Mouse (Mus musculus) CH12.LX (cell line): ENCODE results near the gene Ano8. TPM values are rescaled to one million over a fixed set of nuclear protein-coding genes. Genes with fewer than 3 reads are reported as not detected.

Source experiments
- DNase-seq: peaks from one replicate; pipeline ENCODE4 v3.0.0-alpha.2; 2013; ENCODE audit errors: extremely low read depth
- H3K27ac ChIP-seq: 2 replicates; pipeline ENCODE4 v1.5.1; 2012; ENCODE audit warnings: low read depth, mild to moderate bottlenecking, control low read depth, moderate library complexity; ENCODE audit not compliant: insufficient read depth
- H3K27me3 ChIP-seq: replicated peaks from 2 replicates; pipeline ENCODE3; 2012; ENCODE audit warnings: inconsistent platforms
- H3K36me3 ChIP-seq, 2 experiments: replicated peaks in 1 of 2; 2 replicates each; pipeline versions ENCODE3 to v1.6.1; 2012; ENCODE audit warnings: inconsistent platforms in 1 of 2, low read length in 1 of 2, mild to moderate bottlenecking in 1 of 2, mixed read lengths in 1 of 2, moderate library complexity in 1 of 2; ENCODE audit not compliant: control insufficient read depth in 1 of 2, insufficient read depth in 1 of 2
- H3K4me1 ChIP-seq, 2 experiments: 2 replicates each; pipeline ENCODE4 v1.6.1; 2012; ENCODE audit warnings: inconsistent platforms in 1 of 2, moderate library complexity in 1 of 2; ENCODE audit not compliant: insufficient read depth in 2 of 2, control insufficient read depth in 1 of 2
- H3K4me2 ChIP-seq: 2 replicates; pipeline ENCODE4 v1.6.1; 2012; ENCODE audit warnings: low read depth, mild to moderate bottlenecking, control low read depth; ENCODE audit not compliant: poor library complexity, insufficient read depth, severe bottlenecking
- H3K4me3 ChIP-seq, 3 experiments: fragments of 150-350 bp in 1 of 3; sonication (generic) in 1 of 3; replicated peaks in 1 of 3; 2 replicates each; pipeline versions ENCODE3 to v1.5.1; 2011 to 2012; ENCODE audit warnings: low read depth in 2 of 3, low read length in 2 of 3, mild to moderate bottlenecking in 2 of 3, moderate library complexity in 2 of 3, control low read depth in 1 of 3, improper control_type of control experiment in 1 of 3, inconsistent platforms in 1 of 3, mixed read lengths in 1 of 3; ENCODE audit not compliant: poor library complexity in 1 of 3
- H3K79me2 ChIP-seq: replicated peaks from 2 replicates; pipeline ENCODE4 v1.6.1; 2012; ENCODE audit warnings: mild to moderate bottlenecking, moderate library complexity; ENCODE audit not compliant: control insufficient read depth, poor library complexity, insufficient read depth, severe bottlenecking; ENCODE audit errors: extremely low read depth
- H3K9ac ChIP-seq: 2 replicates; pipeline ENCODE4 v1.6.1; 2012; ENCODE audit warnings: low read depth, mild to moderate bottlenecking, control low read depth, moderate library complexity; ENCODE audit not compliant: insufficient read depth
- H3K9me3 ChIP-seq: replicated peaks from 2 replicates; pipeline ENCODE3; 2012; ENCODE audit warnings: low read length, inconsistent platforms, mixed read lengths
- CHD1 ChIP-seq: IDR thresholded peaks from 2 replicates; pipeline ENCODE4 v1.6.1; 2012; ENCODE audit warnings: low read depth, low read length, improper control_type of control experiment, inconsistent platforms
- CTCF ChIP-seq, 2 experiments: IDR thresholded peaks in 1 of 2; conservative IDR thresholded peaks in 1 of 2; 2 replicates each; pipeline ENCODE4 v1.5.1; 2011 to 2012; ENCODE audit warnings: low read depth in 2 of 2, low read length in 2 of 2, improper control_type of control experiment in 1 of 2, inconsistent platforms in 1 of 2, mild to moderate bottlenecking in 1 of 2, moderate library complexity in 1 of 2
- HCFC1 ChIP-seq: IDR thresholded peaks from 2 replicates; pipeline ENCODE4 v1.6.1; 2012; ENCODE audit warnings: low read depth, mild to moderate bottlenecking, inconsistent platforms, low read length, improper control_type of control experiment
- IRF4 ChIP-seq: IDR thresholded peaks from 2 replicates; pipeline ENCODE4 v1.6.1; 2014; ENCODE audit warnings: low read depth, mild to moderate bottlenecking, inconsistent platforms, low read length, improper control_type of control experiment
- MAFK ChIP-seq: IDR thresholded peaks from 2 replicates; pipeline ENCODE4 v1.6.1; 2011; ENCODE audit warnings: low read length, improper control_type of control experiment; ENCODE audit not compliant: insufficient replicate concordance
- MAX ChIP-seq: IDR thresholded peaks from 2 replicates; pipeline ENCODE4 v1.6.1; 2011; ENCODE audit warnings: low read length, improper control_type of control experiment
- MXI1 ChIP-seq: IDR thresholded peaks from 2 replicates; pipeline ENCODE4 v1.6.1; 2011; ENCODE audit warnings: mild to moderate bottlenecking, low read depth, low read length, improper control_type of control experiment
- MYC ChIP-seq: IDR thresholded peaks from 2 replicates; pipeline ENCODE4 v1.6.1; 2011; ENCODE audit warnings: low read depth, mild to moderate bottlenecking, improper control_type of control experiment, low read length
- POLR2AphosphoS2 ChIP-seq: IDR thresholded peaks from 2 replicates; pipeline ENCODE4 v1.6.1; 2011; ENCODE audit warnings: low read depth, low read length, improper control_type of control experiment
- RCOR1 ChIP-seq: conservative IDR thresholded peaks from 2 replicates; pipeline ENCODE4 v1.6.1; 2012; ENCODE audit warnings: low read depth, mild to moderate bottlenecking, inconsistent platforms, low read length, improper control_type of control experiment
- SMC3 ChIP-seq: IDR thresholded peaks from 2 replicates; pipeline ENCODE4 v1.6.1; 2011; ENCODE audit warnings: low read depth, low read length, improper control_type of control experiment
- TBP ChIP-seq: conservative IDR thresholded peaks from 2 replicates; pipeline ENCODE4 v1.6.1; 2011; ENCODE audit warnings: low read depth, low read length, improper control_type of control experiment
- TCF12 ChIP-seq: IDR thresholded peaks from 2 replicates; pipeline ENCODE4 v1.6.1; 2014; ENCODE audit warnings: low read depth, mild to moderate bottlenecking, inconsistent platforms, low read length, improper control_type of control experiment
- ZKSCAN1 ChIP-seq: IDR thresholded peaks from 2 replicates; pipeline ENCODE4 v1.6.1; 2012; ENCODE audit warnings: low read depth, inconsistent platforms, low read length, improper control_type of control experiment, borderline replicate concordance
- ZMIZ1 ChIP-seq: IDR thresholded peaks from 2 replicates; pipeline ENCODE4 v1.6.1; 2012; ENCODE audit warnings: low read depth, mild to moderate bottlenecking, inconsistent platforms, low read length, improper control_type of control experiment
- ZNF384 ChIP-seq: IDR thresholded peaks from 2 replicates; pipeline ENCODE4 v1.6.1; 2012; ENCODE audit warnings: low read depth, low read length, improper control_type of control experiment, inconsistent platforms
- dilution Hi-C: fragments of 300-500 bp; cut with MboI; formaldehyde crosslinking; loops from 2 replicates; pipeline ENCODE4 v1.14.3; 2020; ENCODE audit warnings: low sequenced_read_pairs; ENCODE audit not compliant: extremely low pct_unique_long_range_greater_than_20kb, extremely low pct_ligation_motif_present
- in situ Hi-C: fragments of 300-500 bp; cut with MboI; formaldehyde crosslinking; loops from 3 replicates; pipeline ENCODE4 v1.14.3; 2019; ENCODE audit warnings: low sequenced_read_pairs, low pct_ligation_motif_present, low pct_unique_long_range_greater_than_20kb, mixed read lengths
- polyA plus RNA-seq: library from polyadenylated mRNA; unstranded; fragments of >175 nt; gene quantifications from 2 replicates; pipeline ENCODE4 v1.2.1, GENCODE M21; 2012; ENCODE audit warnings: low read depth; ENCODE audit not compliant: insufficient read length
- total RNA-seq, 2 experiments: library from RNA; depleted of rRNA; stranded (reverse); fragments of 300-350 nt in 1 of 2; fragments of >200 nt in 1 of 2; gene quantifications; 2 replicates each; pipeline ENCODE4 v1.2.3; 2012 to 2014

Ano8 gene
- total and polyA plus RNA-seq, 3 experiments: 1.8 to 6.7 (median 1.9) TPM

- Histone ChIP-seq H3K4me1 (peaks cover 11% of the 10 kb centered on the region in 2 experiments), H3K36me3 (peaks cover 49 to 59% of the 10 kb centered on the region in 2 experiments), H3K27me3 (no peaks in the 10 kb centered on the region), H3K9ac (peak overlapping the region; percentile 30; the same call in 1 of the 2 replicates), H3K79me2 (peaks cover 10% of the 10 kb centered on the region), H3K4me3 (no peak overlapping the region), H3K27ac (no peak overlapping the region), H3K9me3 (no peaks in the 10 kb centered on the region), H3K4me2 (peak overlapping the region; percentile 64)
- in situ Hi-C loops: no loop called here
- DNase-seq: no peak
- TF ChIP-seq CHD1: no peak
- TF ChIP-seq TBP: no peak
- TF ChIP-seq ZMIZ1: no peak
- no peak for TF ChIP-seq RCOR1
- no peak for TF ChIP-seq ZKSCAN1
- TF ChIP-seq MXI1: no peak
- no peak for TF ChIP-seq HCFC1
- no peak for TF ChIP-seq TCF12
- no peak for TF ChIP-seq ZNF384
- no peak; the same call in 1 of the 2 replicates for TF ChIP-seq POLR2AphosphoS2
- dilution Hi-C loops: no loop called here
Observed at GRCm38 (mm10) chr8:71475702-71476075, 10.1 kb downstream of the Ano8 start.

GRCm38 (mm10) chr8:71474785-71475701 lies 10.7 kb downstream of the Ano8 start:
- peaks cover 49 to 63% of the 10 kb centered on the region in 2 experiments for H3K36me3 ChIP-seq
- H3K27ac ChIP-seq: no peak overlapping the region
- dilution Hi-C loops: no loop called here
- no peaks in the 10 kb centered on the region for H3K9me3 ChIP-seq
- H3K4me2 ChIP-seq: no peak overlapping the region
- DNase-seq: no peak
- no peaks in the 10 kb centered on the region for H3K27me3 ChIP-seq
- in situ Hi-C loops: no loop called here
- no peak overlapping the region for H3K4me3 ChIP-seq
- H3K79me2 ChIP-seq: peaks cover 17% of the 10 kb centered on the region
- TF ChIP-seq ZNF384 (no peak), RCOR1 (no peak), MAFK (no peak)
- H3K4me1 ChIP-seq: peaks cover 17% of the 10 kb centered on the region in 2 experiments
- H3K9ac ChIP-seq: no peak overlapping the region

DNA sequence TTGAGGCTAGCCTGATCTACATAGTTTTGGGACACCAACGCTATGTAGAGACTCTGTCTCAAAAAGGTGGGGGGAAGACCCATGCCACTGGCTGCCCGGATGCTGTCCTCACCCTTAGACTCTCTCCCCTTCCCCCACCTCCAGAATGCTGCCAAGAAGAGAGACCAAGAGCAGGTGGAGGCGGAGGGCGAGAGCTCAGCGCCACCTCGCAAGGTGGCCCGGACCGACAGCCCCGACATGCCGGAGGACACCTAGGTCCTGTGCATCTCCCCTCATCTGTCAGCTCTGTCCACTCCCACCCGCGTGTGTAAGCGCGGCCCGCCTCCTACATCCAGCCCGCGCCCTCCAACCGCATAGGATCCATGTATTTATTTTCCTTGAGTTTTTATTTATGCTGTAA lies 11.4 kb downstream of the Ano8 start:
- Histone ChIP-seq H3K36me3 (peaks cover 49 to 61% of the 10 kb centered on the region in 2 experiments), H3K9me3 (no peaks in the 10 kb centered on the region), H3K79me2 (peaks cover 24% of the 10 kb centered on the region), H3K27ac (no peak overlapping the region), H3K4me3 (no peak overlapping the region), H3K4me1 (peaks cover 17 to 22% of the 10 kb centered on the region in 2 experiments), H3K9ac (no peak overlapping the region), H3K27me3 (no peaks in the 10 kb centered on the region), H3K4me2 (no peak overlapping the region)
- dilution Hi-C loops (no loop called here), in situ Hi-C loops (no loop called here)
- TF ChIP-seq ZKSCAN1 (no peak), CHD1 (no peak), IRF4 (no peak), CTCF (conservative IDR thresholded peaks at IDR 0.05 in 1 of 2, IDR thresholded peaks at IDR 0.05 in 1 of 2; ENCODE audit: low read depth in 2 of 2, low read length in 2 of 2) (no peak), MXI1 (no peak), MYC (no peak), MAX (no peak), SMC3 (no peak)
- no peak for DNase-seq
